17 mouse cellular contexts compared by ENCODE assay signal in the genomic region with DNA sequence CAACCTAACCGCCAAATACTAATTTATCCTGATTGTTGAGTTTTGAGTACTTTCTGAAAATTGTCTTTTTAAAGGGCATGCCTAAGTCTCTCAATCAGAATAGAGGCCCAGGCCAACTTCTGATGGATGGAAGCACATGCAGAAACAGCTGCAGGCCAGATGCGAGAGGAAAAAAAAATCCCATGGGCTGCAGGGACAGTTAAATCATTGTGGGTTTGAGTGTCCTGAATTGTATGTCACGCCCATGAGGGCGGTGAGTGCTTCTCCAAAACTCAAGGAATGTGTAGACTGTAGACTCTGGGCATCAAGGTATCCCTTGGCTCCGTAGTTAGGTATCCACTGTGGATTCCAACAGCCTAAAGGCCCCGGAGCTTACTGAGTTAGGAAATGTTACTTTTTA. TPM values are rescaled to one million over a fixed set of nuclear protein-coding genes. Genes with fewer than 3 reads are reported as not detected.
DNase-seq lines count a peak whose midpoint lies in the region; ATAC-seq and TF ChIP-seq lines count a peak whose summit lies in the region.
"Had no signal": no experiment of that assay in that cellular context is flagged by ENCODE, and none has a peak within 500 bp of the region (broad histone marks: within the 10 kb centered on the region; RNA-seq: fewer than 3 reads in every experiment).

No protein-coding gene starts in this region.

- no peak for TF ChIP-seq CTCF in embryonic fibroblast, embryonic 13.5 days (IDR thresholded peaks at IDR 0.05; ENCODE audit: borderline replicate concordance, insufficient read depth, low read length)

- no peak overlapping the region for H3ac ChIP-seq in myocyte (ENCODE audit: control insufficient read depth, insufficient read length)

- H3K4me3 ChIP-seq in kidney, embryonic 14.5 days (ENCODE audit: low read length): no peak overlapping the region
- H3K4me3 ChIP-seq in embryonic fibroblast, embryonic 13.5 days (ENCODE audit: insufficient read depth, low read length): no peak overlapping the region
- no peak overlapping the region for H3K4me3 ChIP-seq in myocyte
- no peak overlapping the region for H3K4me3 ChIP-seq in forebrain, embryonic 10.5 days
- H3K4me3 ChIP-seq: erythroblast, embryonic 14.5 days; hindbrain, embryonic 12.5 days; intestine, embryonic 15.5 days; lung, embryonic 15.5 days had no signal

- 81% methylated on average over 6 of the region's 6 CpGs for WGBS in kidney, embryonic 14.5 days
- WGBS in forebrain, embryonic 10.5 days: 90% methylated on average over 6 of the region's 6 CpGs

- no peak overlapping the region for H3K9ac ChIP-seq in kidney, embryonic 14.5 days (ENCODE audit: low read depth, low read length)
- H3K9ac ChIP-seq: forebrain, postnatal 0 days; hindbrain, embryonic 12.5 days; intestine, embryonic 15.5 days; lung, embryonic 15.5 days had no signal

- no peaks in the 10 kb centered on the region for H3K36me3 ChIP-seq in kidney, embryonic 14.5 days (ENCODE audit: control insufficient read depth, insufficient read depth, low read length)
- no peaks in the 10 kb centered on the region for H3K36me3 ChIP-seq in myocyte (ENCODE audit: control insufficient read depth, insufficient read depth)
- no peaks in the 10 kb centered on the region for H3K36me3 ChIP-seq in forebrain, embryonic 10.5 days (replicated peaks)
- H3K36me3 ChIP-seq: hindbrain, embryonic 12.5 days; intestine, embryonic 15.5 days; lung, embryonic 15.5 days had no signal

- H3K9me3 ChIP-seq in kidney, embryonic 14.5 days (ENCODE audit: control insufficient read depth, low read length): no peaks in the 10 kb centered on the region
- H3K9me3 ChIP-seq in forebrain, embryonic 10.5 days: no peaks in the 10 kb centered on the region
- H3K9me3 ChIP-seq: hindbrain, embryonic 12.5 days; intestine, embryonic 15.5 days; lung, embryonic 15.5 days had no signal

- no peak for TF ChIP-seq POLR2A in embryonic fibroblast, embryonic 13.5 days (IDR thresholded peaks at IDR 0.05; ENCODE audit: low read depth, low read length)
- no peak for TF ChIP-seq POLR2A in myocyte (IDR thresholded peaks at IDR 0.05; ENCODE audit: insufficient read length, low read depth)

- no peak for ATAC-seq in kidney, embryonic 14.5 days (ENCODE audit: low FRiP score, low TSS enrichment)
- ATAC-seq: forebrain, postnatal 0 days; intestine, embryonic 15.5 days; midbrain, embryonic 16.5 days had no signal

- H3K4me2 ChIP-seq in kidney, embryonic 14.5 days (replicated peaks; ENCODE audit: low read depth, low read length): no peak overlapping the region
- H3K4me2 ChIP-seq in myocyte (ENCODE audit: low read depth): peak overlapping the region; percentile 52
- H3K4me2 ChIP-seq: hindbrain, embryonic 12.5 days; intestine, embryonic 15.5 days; lung, embryonic 15.5 days had no signal

- intact Hi-C loops in heart, postnatal 25 days (cut with DNase I): no loop called here

- no peaks in the 10 kb centered on the region for H3K27me3 ChIP-seq in kidney, embryonic 14.5 days (ENCODE audit: control insufficient read depth, insufficient read depth, low read length)
- H3K27me3 ChIP-seq in myocyte (ENCODE audit: control insufficient read depth, insufficient read depth, insufficient read length): no peaks in the 10 kb centered on the region
- no peaks in the 10 kb centered on the region for H3K27me3 ChIP-seq in forebrain, embryonic 10.5 days (ENCODE audit: poor library complexity, severe bottlenecking)
- H3K27me3 ChIP-seq: CH12.LX; hindbrain, embryonic 12.5 days; intestine, embryonic 15.5 days; lung, embryonic 15.5 days had no signal

- H3K79me2 ChIP-seq in myocyte (ENCODE audit: control insufficient read depth, insufficient read depth): no peaks in the 10 kb centered on the region

- H3K4me1 ChIP-seq in kidney, embryonic 14.5 days (ENCODE audit: control insufficient read depth, insufficient read depth, low read length): no peaks in the 10 kb centered on the region; the same call in 1 of the 2 replicates
- peaks cover 4% of the 10 kb centered on the region; the same call in 1 of the 2 replicates for H3K4me1 ChIP-seq in embryonic fibroblast, embryonic 13.5 days (ENCODE audit: control insufficient read depth, insufficient read depth, low read length)
- peaks cover 17% of the 10 kb centered on the region for H3K4me1 ChIP-seq in forebrain, embryonic 10.5 days

- peak; percentile 32 for DNase-seq in kidney, postnatal 10 days
- peak; percentile 31 for DNase-seq in heart, postnatal 25 days (ENCODE audit: low spot score)
- DNase-seq in cerebellum, postnatal 10 days: no peak
- no peak for DNase-seq in forebrain, embryonic 10.5 days (ENCODE audit: extremely low spot score, low spot score)
- DNase-seq in spleen, postnatal 10 days (ENCODE audit: low spot score in 2 of 2): no peak
- DNase-seq: forebrain, postnatal 0 days; thymus, postnatal 36 days had no signal

- no peak overlapping the region for H3K27ac ChIP-seq in kidney, embryonic 14.5 days (ENCODE audit: low read depth, low read length)
- 0 out of 2 replicates have a peak overlapping the region, but pooled peaks have one; percentile 2 for H3K27ac ChIP-seq in embryonic fibroblast, embryonic 13.5 days (ENCODE audit: insufficient read depth, low read length)
- no peak overlapping the region for H3K27ac ChIP-seq in forebrain, embryonic 10.5 days
- H3K27ac ChIP-seq: hindbrain, embryonic 12.5 days; intestine, embryonic 15.5 days; kidney, postnatal 0 days; lung, embryonic 15.5 days had no signal

TF ChIP-seq in myocyte, 11 proteins besides CTCF, POLR2A, EP300 and RAD21:
- peak in 1 of 3 experiments; percentile 61 for TF ChIP-seq MYOG (IDR thresholded peaks at IDR 0.05; ENCODE audit: control insufficient read depth in 1 of 3, insufficient read depth in 1 of 3, insufficient read length in 2 of 3, low read depth in 2 of 3)
- TF ChIP-seq USF1 (IDR thresholded peaks at IDR 0.05; ENCODE audit: low read depth): no peak
- TF ChIP-seq E2F4 (IDR thresholded peaks at IDR 0.05; ENCODE audit: insufficient read depth): no peak
- no peak for TF ChIP-seq REST (IDR thresholded peaks at IDR 0.05; ENCODE audit: insufficient read depth, insufficient read length)
- TF ChIP-seq POLR2AphosphoS2 (IDR thresholded peaks at IDR 0.05; ENCODE audit: insufficient read length, low read depth): no peak
- peak; percentile 87 to 98 (median 98) for TF ChIP-seq MYOD1 (IDR thresholded peaks at IDR 0.05; ENCODE audit: control insufficient read depth in 1 of 3, insufficient read length in 2 of 3, low read depth in 2 of 3)
- peak; percentile 99 for TF ChIP-seq TCF12 (IDR thresholded peaks at IDR 0.05; ENCODE audit: insufficient read depth, poor library complexity, severe bottlenecking)
- no peak for TF ChIP-seq MAX (IDR thresholded peaks at IDR 0.05; ENCODE audit: low read depth)
- TF ChIP-seq TCF3 (IDR thresholded peaks at IDR 0.05; ENCODE audit: insufficient read length, low read depth): peak; percentile 88
- TF ChIP-seq SRF (IDR thresholded peaks at IDR 0.05; ENCODE audit: control insufficient read depth, insufficient read length, low read depth): no peak
- TF ChIP-seq CEBPB (IDR thresholded peaks at IDR 0.05; ENCODE audit: insufficient read depth, poor library complexity, severe bottlenecking): no peak

RNA-seq across cellular contexts. Expression of a gene that starts 26.8 kb away (rescaled TPM):
- polyA plus RNA-seq in kidney, embryonic 14.5 days (2014; fragmentation: Nextera tagmentation; extraction: Ambion mirVana): 3.3 and 4.8 TPM in 2 replicates
- polyA plus RNA-seq in embryonic fibroblast, embryonic 13.5 days (2011; ENCODE audit: insufficient read length, low read depth, missing spikeins): 8.4 and 8.5 TPM in 2 replicates
- 1 to 10 TPM; 2.7 to 2.9 TPM for total RNA-seq in heart, postnatal 25 days (2021)
- 12.9 TPM for polyA plus RNA-seq in myocyte (2012; fragmentation: generic; extraction: Trizol)
- polyA plus RNA-seq in forebrain, embryonic 10.5 days (2016; fragmentation: Nextera tagmentation; extraction: Ambion mirVana): 4.0 TPM in 2 replicates

Comparison
In these comparisons a context has a peak if more than half of its experiments do, and no peak if none do; other contexts are left out.
1. DNase-seq: peak in kidney, postnatal 10 days (single experiment) and heart, postnatal 25 days (single experiment); none in cerebellum, postnatal 10 days (0 of 2), forebrain, embryonic 10.5 days (single experiment) and spleen, postnatal 10 days (0 of 2).